Mouse (Mus musculus): ENCODE measurements around the gene Ormdl1. TPM values are rescaled to one million over a fixed set of nuclear protein-coding genes. Genes with fewer than 3 reads are reported as not detected.
"Not testable (repeated sequence)": the region's sequence is repeated elsewhere in the genome, so short reads cannot be mapped to it uniquely, and the experiment has no call there.

Gene Ormdl1
- total RNA-seq (2021) (10 to 100 TPM; 13.2 to 14.3 TPM), polyA plus RNA-seq (2012; rRNA removed) (6.3 and 14.3 TPM in 2 replicates)
- long read RNA-seq, transcript Ormdl1-201 (4 exons, 1,910 nt), result major isoform, 23 of 24 reads
- long read RNA-seq, partial matches to known transcripts, result 0 of 24 reads
- long read RNA-seq, other reads (novel, unspliced or antisense), result 1 of 24 reads

- TF ChIP-seq CTCF (IDR thresholded peaks at IDR 0.05), result peak; percentile 52
- TF ChIP-seq POLR2A (IDR thresholded peaks at IDR 0.05; ENCODE audit: insufficient read depth, low read depth, low read length), result peak; percentile 89
- no peak for TF ChIP-seq EP300 (IDR thresholded peaks at IDR 0.05; ENCODE audit: insufficient read depth, low read depth, low read length)
- no peaks in the 10 kb centered on the region for H3K4me1 ChIP-seq (ENCODE audit: control insufficient read depth, insufficient read depth, low read length)
- H3K36me3 ChIP-seq (ENCODE audit: control insufficient read depth, insufficient read depth, low read length), result no peaks in the 10 kb centered on the region; the same call in none of the 2 replicates
- WGBS, result under 1% methylated on average over 66 of the region's 66 CpGs
- H3K9ac ChIP-seq (ENCODE audit: low read depth, low read length), result peak within 1 kb of the TSS; percentile 87
- intact Hi-C loops (cut with DNase I), result loop anchor here (2.0 to 5.0 kb wide), 2 partner anchors 16 to 56 kb away; partner anchors contain the start of genes Asdurf, Asnsd1, Gm28551 and Osgepl1
- peak within 1 kb of the TSS; percentile 80 for H3K4me3 ChIP-seq
- no peaks in the 10 kb centered on the region for H3K79me2 ChIP-seq (replicated peaks; ENCODE audit: control insufficient read depth, insufficient read depth, low read length)
- H3K27me3 ChIP-seq (ENCODE audit: control insufficient read depth, insufficient read depth, low read length), result no peaks in the 10 kb centered on the region
- peak within 1 kb of the TSS; percentile 81 for H3K27ac ChIP-seq
- peak; percentile 97 to 99 for DNase-seq
Measured at GRCm38 (mm10) chr1:53296581-53297383, at the start of gene Ormdl1, which contains the start of the genes Pms1 and Gm28778. TSS of gene Ormdl1 (plus strand) at chr1:53297095. TSS of gene Pms1 (minus strand) at chr1:53297018. TSS of gene Gm28778 (plus strand) at chr1:53297111.

- H3K27ac ChIP-seq; H3K4me1 ChIP-seq (ENCODE audit: control insufficient read depth, insufficient read depth, low read length); DNase-seq; H3K36me3 ChIP-seq (ENCODE audit: control insufficient read depth, insufficient read depth, low read length); H3K4me3 ChIP-seq; H3K27me3 ChIP-seq (ENCODE audit: control insufficient read depth, insufficient read depth, low read length); H3K9ac ChIP-seq (ENCODE audit: low read depth, low read length); H3K79me2 ChIP-seq (replicated peaks; ENCODE audit: control insufficient read depth, insufficient read depth, low read length): not testable (repeated sequence)
- intact Hi-C loops (cut with DNase I), result loop anchor here (5.0 kb wide), 1 partner anchor 153 kb away; no protein-coding TSS in a partner anchor
Measured at GRCm38 (mm10) chr1:53264958-53265612, 31.8 kb upstream of the Ormdl1 start.

- intact Hi-C loops (cut with DNase I), result loop anchor here (5.0 kb wide), 1 partner anchor 158 kb away; no protein-coding TSS in a partner anchor
- H3K79me2 ChIP-seq (replicated peaks; ENCODE audit: control insufficient read depth, insufficient read depth, low read length), result no peaks in the 10 kb centered on the region
- H3K4me1 ChIP-seq (ENCODE audit: control insufficient read depth, insufficient read depth, low read length), result no peaks in the 10 kb centered on the region; the same call in 1 of the 2 replicates
- 62% methylated on average over 3 of the region's 3 CpGs for WGBS
- TF ChIP-seq CTCF (IDR thresholded peaks at IDR 0.05), result no peak
- TF ChIP-seq EP300 (IDR thresholded peaks at IDR 0.05; ENCODE audit: insufficient read depth, low read depth, low read length), result peak; percentile 64; the same call in 1 of the 2 replicates
- no peak for TF ChIP-seq POLR2A (IDR thresholded peaks at IDR 0.05; ENCODE audit: insufficient read depth, low read depth, low read length)
- H3K4me3 ChIP-seq, result no peak overlapping the region
- H3K27me3 ChIP-seq (ENCODE audit: control insufficient read depth, insufficient read depth, low read length), result no peaks in the 10 kb centered on the region
- no peaks in the 10 kb centered on the region for H3K36me3 ChIP-seq (ENCODE audit: control insufficient read depth, insufficient read depth, low read length)
- DNase-seq, result peak; percentile 17 to 41
- peak overlapping the region; percentile 41 for H3K27ac ChIP-seq
- H3K9ac ChIP-seq (ENCODE audit: low read depth, low read length), result no peak overlapping the region
Measured at GRCm38 (mm10) chr1:53269901-53270300, 27.0 kb upstream of the Ormdl1 start.

GRCm38 (mm10) chr1:53272646-53273045 is 24.2 kb upstream of the Ormdl1 start:
- no peaks in the 10 kb centered on the region for H3K27me3 ChIP-seq (ENCODE audit: control insufficient read depth, insufficient read depth, low read length)
- H3K27ac ChIP-seq, result no peak overlapping the region
- no peaks in the 10 kb centered on the region for H3K79me2 ChIP-seq (replicated peaks; ENCODE audit: control insufficient read depth, insufficient read depth, low read length)
- no peak overlapping the region for H3K4me3 ChIP-seq
- no peaks in the 10 kb centered on the region for H3K36me3 ChIP-seq (ENCODE audit: control insufficient read depth, insufficient read depth, low read length)
- intact Hi-C loops (cut with DNase I), result loop anchor here (1.0 kb wide), 1 partner anchor 219 kb away; no protein-coding TSS in a partner anchor
- TF ChIP-seq CTCF (IDR thresholded peaks at IDR 0.05), result peak; percentile 79
- TF ChIP-seq EP300 (IDR thresholded peaks at IDR 0.05; ENCODE audit: insufficient read depth, low read depth, low read length), result no peak
- no peak overlapping the region for H3K9ac ChIP-seq (ENCODE audit: low read depth, low read length)
- DNase-seq, result peak; percentile 8 to 39
- H3K4me1 ChIP-seq (ENCODE audit: control insufficient read depth, insufficient read depth, low read length), result no peaks in the 10 kb centered on the region; the same call in 1 of the 2 replicates

GRCm38 (mm10) chr1:53291197-53291596 is 5.7 kb upstream of the Ormdl1 start:
- no peak overlapping the region for H3K9ac ChIP-seq (ENCODE audit: low read depth, low read length)
- H3K4me3 ChIP-seq, result no peak overlapping the region
- H3K27me3 ChIP-seq (ENCODE audit: control insufficient read depth, insufficient read depth, low read length), result no peaks in the 10 kb centered on the region
- no peaks in the 10 kb centered on the region for H3K36me3 ChIP-seq (ENCODE audit: control insufficient read depth, insufficient read depth, low read length)
- no peak overlapping the region for H3K27ac ChIP-seq
- intact Hi-C loops (cut with DNase I), result no loop called here
- no peak for DNase-seq
- H3K79me2 ChIP-seq (replicated peaks; ENCODE audit: control insufficient read depth, insufficient read depth, low read length), result no peaks in the 10 kb centered on the region
- TF ChIP-seq CTCF (IDR thresholded peaks at IDR 0.05) (no peak), EP300 (IDR thresholded peaks at IDR 0.05; ENCODE audit: insufficient read depth, low read depth, low read length) (no peak), POLR2A (IDR thresholded peaks at IDR 0.05; ENCODE audit: insufficient read depth, low read depth, low read length) (no peak)
- 60% methylated on average over 3 of the region's 3 CpGs for WGBS
- no peaks in the 10 kb centered on the region for H3K4me1 ChIP-seq (ENCODE audit: control insufficient read depth, insufficient read depth, low read length)

Measured in heart, adult 2 months (tissue).